Mouse (Mus musculus) brain, embryonic 14.5 days (tissue): ENCODE results near the gene Dbf4.

Source experiments
- CTCF ChIP-seq: fragments of 200-500 bp; IDR thresholded peaks from 2 replicates; pipeline ENCODE4 v1.5.1; 2012; ENCODE audit warnings: inconsistent platforms, mild to moderate bottlenecking, moderate library complexity, borderline replicate concordance; ENCODE audit not compliant: insufficient read depth, insufficient read length; ENCODE audit errors: extremely low read depth
- POLR2A ChIP-seq: fragments of 200-500 bp; IDR thresholded peaks from 2 replicates; pipeline ENCODE4 v1.6.1; 2012; ENCODE audit warnings: mild to moderate bottlenecking, inconsistent platforms, borderline replicate concordance; ENCODE audit not compliant: poor library complexity, insufficient read depth, insufficient read length, severe bottlenecking; ENCODE audit errors: extremely low read depth

- TF ChIP-seq CTCF (no peak), POLR2A (no peak)
Observed at GRCm38 (mm10) chr5:8422932-8423928, 714 bp upstream of the Dbf4 start.
